Mouse (Mus musculus) MEL (cell line): ENCODE data around the gene Plekhh3. TPM values are rescaled to one million over a fixed set of nuclear protein-coding genes. Genes with fewer than 3 reads are reported as not detected.
"Not testable (repeated sequence)": the region's sequence is repeated elsewhere in the genome, so short reads cannot be mapped to it uniquely, and the experiment has no call there.

Source experiments
- DNase-seq: peaks from one replicate; pipeline ENCODE4 v3.0.0; 2011; ENCODE audit warnings: low read depth, low spot score
- H3K27ac ChIP-seq: 2 replicates; pipeline ENCODE4 v1.5.1; 2012; ENCODE audit warnings: low read depth, mild to moderate bottlenecking, control low read depth, low read length, moderate library complexity; ENCODE audit not compliant: control insufficient read depth
- H3K27me3 ChIP-seq, 2 experiments: fragments of 150-350 bp in 1 of 2; sonication (generic) in 1 of 2; 2 replicates each; pipeline ENCODE4 v1.6.1; 2012; ENCODE audit warnings: low read length in 2 of 2, mild to moderate bottlenecking in 2 of 2, improper control_type of control experiment in 1 of 2, moderate library complexity in 1 of 2; ENCODE audit not compliant: insufficient read depth in 2 of 2, control insufficient read depth in 1 of 2
- H3K36me3 ChIP-seq, 2 experiments: 2 replicates each; pipeline ENCODE4 v1.6.1; 2012 to 2014; ENCODE audit warnings: low read length in 2 of 2, improper control_type of control experiment in 1 of 2, inconsistent platforms in 1 of 2, mild to moderate bottlenecking in 1 of 2; ENCODE audit not compliant: insufficient read depth in 2 of 2, control insufficient read depth in 1 of 2
- H3K4me1 ChIP-seq, 2 experiments: fragments of 150-350 bp in 1 of 2; sonication (generic) in 1 of 2; 2 replicates each; pipeline ENCODE4 v1.6.1; 2012; ENCODE audit warnings: low read length in 2 of 2, improper control_type of control experiment in 1 of 2, mild to moderate bottlenecking in 1 of 2; ENCODE audit not compliant: insufficient read depth in 2 of 2, control insufficient read depth in 1 of 2
- H3K4me3 ChIP-seq, 2 experiments: fragments of 150-350 bp in 1 of 2; sonication (generic) in 1 of 2; 2 replicates each; pipeline ENCODE4 v1.5.1; 2012; ENCODE audit warnings: low read depth in 2 of 2, low read length in 2 of 2, mild to moderate bottlenecking in 2 of 2, moderate library complexity in 2 of 2, control low read depth in 1 of 2, improper control_type of control experiment in 1 of 2; ENCODE audit not compliant: control insufficient read depth in 1 of 2, insufficient read depth in 1 of 2
- H3K79me2 ChIP-seq: 2 replicates; pipeline ENCODE4 v1.6.1; 2012; ENCODE audit warnings: mild to moderate bottlenecking, low read length, moderate library complexity; ENCODE audit not compliant: control insufficient read depth, poor library complexity, insufficient read depth
- H3K9ac ChIP-seq: 2 replicates; pipeline ENCODE4 v1.6.1; 2012; ENCODE audit warnings: low read depth, mild to moderate bottlenecking, control low read depth, low read length, moderate library complexity; ENCODE audit not compliant: control insufficient read depth, poor library complexity, severe bottlenecking
- H3K9me3 ChIP-seq: fragments of 150-350 bp; sonication (generic); replicated peaks from 2 replicates; pipeline ENCODE4 v1.6.1; 2012; ENCODE audit warnings: mild to moderate bottlenecking, low read length, improper control_type of control experiment, moderate library complexity; ENCODE audit not compliant: insufficient read depth
- CTCF ChIP-seq, 3 experiments: IDR thresholded peaks in 2 of 3; conservative IDR thresholded peaks in 1 of 3; 2 replicates each; pipeline ENCODE4 v1.5.1; 2011 to 2012; ENCODE audit warnings: low read length in 3 of 3, low read depth in 2 of 3, mild to moderate bottlenecking in 2 of 3, improper control_type of control experiment in 1 of 3, inconsistent platforms in 1 of 3, mixed read lengths in 1 of 3, moderate library complexity in 1 of 3; ENCODE audit not compliant: control insufficient read depth in 1 of 3, insufficient read depth in 1 of 3, poor library complexity in 1 of 3, severe bottlenecking in 1 of 3
- E2F4 ChIP-seq: IDR thresholded peaks from 2 replicates; pipeline ENCODE4 v1.6.1; 2011; ENCODE audit warnings: low read depth, low read length, improper control_type of control experiment, borderline replicate concordance
- ETS1 ChIP-seq: IDR thresholded peaks from 2 replicates; pipeline ENCODE4 v1.6.1; 2012; ENCODE audit warnings: low read depth, mild to moderate bottlenecking, inconsistent platforms, low read length, improper control_type of control experiment, moderate library complexity
- KAT2A ChIP-seq: conservative IDR thresholded peaks from 2 replicates; pipeline ENCODE4 v1.6.1; 2012; ENCODE audit warnings: low read depth, low read length, improper control_type of control experiment, inconsistent platforms
- MAX ChIP-seq: IDR thresholded peaks from 2 replicates; pipeline ENCODE4 v1.6.1; 2011; ENCODE audit warnings: low read length, improper control_type of control experiment
- MEF2A ChIP-seq: IDR thresholded peaks from 2 replicates; pipeline ENCODE4 v1.6.1; 2014; ENCODE audit warnings: low read depth, mild to moderate bottlenecking, inconsistent platforms, low read length, improper control_type of control experiment; ENCODE audit not compliant: poor library complexity, insufficient replicate concordance, severe bottlenecking; ENCODE audit errors: extremely low read depth
- MYB ChIP-seq: IDR thresholded peaks from 2 replicates; pipeline ENCODE4 v1.6.1; 2011; ENCODE audit warnings: mild to moderate bottlenecking, low read depth, low read length, improper control_type of control experiment
- RAD21 ChIP-seq: IDR thresholded peaks from 2 replicates; pipeline ENCODE4 v1.6.1; 2011; ENCODE audit warnings: mild to moderate bottlenecking, low read depth, low read length, improper control_type of control experiment
- RCOR1 ChIP-seq: IDR thresholded peaks from 2 replicates; pipeline ENCODE4 v1.6.1; 2012; ENCODE audit warnings: low read depth, mild to moderate bottlenecking, inconsistent platforms, low read length, improper control_type of control experiment
- SIN3A ChIP-seq: IDR thresholded peaks from 2 replicates; pipeline ENCODE4 v1.6.1; 2012; ENCODE audit warnings: low read length, improper control_type of control experiment, inconsistent platforms
- SMC3 ChIP-seq: IDR thresholded peaks from 2 replicates; pipeline ENCODE4 v1.6.1; 2011; ENCODE audit warnings: low read depth, low read length, improper control_type of control experiment
- UBTF ChIP-seq: IDR thresholded peaks from 2 replicates; pipeline ENCODE4 v1.6.1; 2012; ENCODE audit warnings: low read depth, mild to moderate bottlenecking, inconsistent platforms, low read length, improper control_type of control experiment, moderate library complexity, borderline replicate concordance; ENCODE audit not compliant: insufficient read depth
- USF1 ChIP-seq: IDR thresholded peaks from 2 replicates; pipeline ENCODE4 v1.6.1; 2014; ENCODE audit warnings: low read depth, mild to moderate bottlenecking, inconsistent platforms, low read length, improper control_type of control experiment, moderate library complexity
- ZNF384 ChIP-seq: IDR thresholded peaks from 2 replicates; pipeline ENCODE4 v1.6.1; 2012; ENCODE audit warnings: low read depth, mild to moderate bottlenecking, inconsistent platforms, low read length, improper control_type of control experiment
- polyA plus RNA-seq, 2 experiments: library from polyadenylated mRNA; stranded (reverse) in 1 of 2; unstranded in 1 of 2; fragments of >175 nt in 1 of 2; fragments of >200 nt in 1 of 2; gene quantifications; 2 replicates each; pipeline versions ENCODE4 v1.2.1 to v1.2.4; 2012; ENCODE audit warnings: low replicate concordance in 2 of 2, low read depth in 1 of 2; ENCODE audit not compliant: insufficient read length in 2 of 2, insufficient read depth in 1 of 2, missing spikeins in 1 of 2
- total RNA-seq: library from RNA; depleted of rRNA; stranded (reverse); fragments of 300-350 nt; gene quantifications from 2 replicates; pipeline ENCODE4 v1.2.3, GENCODE M21; 2012

Plekhh3 gene
- total and polyA plus RNA-seq, 3 experiments = 0.81 to 1.5 TPM; not detected in 1

GRCm38 (mm10) chr11:101127075-101127474, 44.1 kb downstream of the Plekhh3 start:
- Histone ChIP-seq H3K4me1 (peaks cover 3 to 6% of the 10 kb centered on the region in 2 experiments; a peak in 2 of 4 replicates), H3K79me2 (no peaks in the 10 kb centered on the region), H3K4me3 (no peak overlapping the region), H3K27ac (no peak overlapping the region)
- peak; percentile 63 for DNase-seq
- TF ChIP-seq SMC3 = peak; percentile 37
- TF ChIP-seq CTCF (IDR thresholded peaks at IDR 0.05 in 2 of 3, conservative IDR thresholded peaks at IDR 0.05 in 1 of 3; ENCODE audit: control insufficient read depth in 1 of 3, insufficient read depth in 1 of 3, low read depth in 2 of 3, low read length in 3 of 3, poor library complexity in 1 of 3, severe bottlenecking in 1 of 3) = peak in 2 of 3 experiments; percentile 49 to 61; a peak in 5 of 6 replicates
- TF ChIP-seq UBTF = no peak
- no peak for TF ChIP-seq MEF2A
- no peak for TF ChIP-seq USF1
- TF ChIP-seq RAD21 = peak; percentile 23
- no peak for TF ChIP-seq MAX
- TF ChIP-seq, all 39 proteins: peak for 3
- H3K36me3 ChIP-seq = peaks cover 5% of the 10 kb centered on the region in 2 experiments; a peak in 3 of 4 replicates
- no peak overlapping the region for H3K9ac ChIP-seq
- no peaks in the 10 kb centered on the region for H3K9me3 ChIP-seq
- H3K27me3 ChIP-seq = no peaks in the 10 kb centered on the region

GRCm38 (mm10) chr11:101125008-101125407, 46.1 kb downstream of the Plekhh3 start:
- H3K9me3 ChIP-seq, H3K4me1 ChIP-seq, H3K4me3 ChIP-seq, H3K27me3 ChIP-seq, H3K27ac ChIP-seq, H3K9ac ChIP-seq, H3K79me2 ChIP-seq, DNase-seq: not testable (repeated sequence)
- H3K36me3 ChIP-seq = peaks cover 5 to 10% of the 10 kb centered on the region in 2 experiments

GRCm38 (mm10) chr11:101124494-101124893, 46.7 kb downstream of the Plekhh3 start:
- not testable (repeated sequence) for DNase-seq, H3K27me3 ChIP-seq, H3K9ac ChIP-seq, H3K9me3 ChIP-seq, H3K4me3 ChIP-seq, H3K4me1 ChIP-seq, H3K27ac ChIP-seq
- Histone ChIP-seq H3K36me3 (peaks cover 5 to 10% of the 10 kb centered on the region in 2 experiments), H3K79me2 (peaks cover 10% of the 10 kb centered on the region)

GRCm38 (mm10) chr11:101120545-101121188, 50.5 kb downstream of the Plekhh3 start:
- H3K4me1 ChIP-seq = peaks cover 11 to 16% of the 10 kb centered on the region in 2 experiments
- TF ChIP-seq MYB (no peak), E2F4 (no peak), ETS1 (no peak), ZNF384 (no peak), MEF2A (no peak), SIN3A (no peak), MAX (no peak), UBTF (no peak), KAT2A (no peak), RCOR1 (no peak)
- TF ChIP-seq, all 39 proteins: peak for 0
- DNase-seq = no peak
- Histone ChIP-seq H3K27ac (peak overlapping the region; percentile 81), H3K36me3 (peaks cover 2 to 26% of the 10 kb centered on the region in 2 experiments; a peak in 3 of 4 replicates), H3K4me3 (peak overlapping the region; percentile 79 to 81), H3K9ac (peak overlapping the region; percentile 82), H3K27me3 (no peaks in the 10 kb centered on the region), H3K9me3 (no peaks in the 10 kb centered on the region), H3K79me2 (peaks cover 36% of the 10 kb centered on the region)
